Mouse (Mus musculus) stomach, embryonic 14.5 days (tissue): ENCODE measurements around the gene AI837181. TPM values are rescaled to one million over a fixed set of nuclear protein-coding genes. Genes with fewer than 3 reads are reported as not detected.
"Not testable (repeated sequence)": the region's sequence is repeated elsewhere in the genome, so short reads cannot be mapped to it uniquely, and the experiment has no call there.

Experiments used
- ATAC-seq: fragments of 200-750 bp; cut with Nextera tagmentation; 2 replicates; pipeline ENCODE4 v1.8.0; 2017; ENCODE audit warnings: low read depth, moderate TSS enrichment; ENCODE audit not compliant: insufficient number of reproducible peaks, insufficient read depth, low FRiP score
- H3K27ac ChIP-seq: fragments of 300-500 bp; sonication (generic); 2 replicates; pipeline ENCODE4 v1.5.1; 2014; ENCODE audit warnings: mild to moderate bottlenecking, low read length, moderate library complexity, mixed read lengths
- H3K27me3 ChIP-seq: fragments of 300-500 bp; sonication (generic); 2 replicates; pipeline ENCODE4 v1.6.1; 2014; ENCODE audit warnings: low read length, control low read depth, mixed read lengths; ENCODE audit not compliant: control insufficient read depth, insufficient read depth
- H3K36me3 ChIP-seq: fragments of 300-500 bp; sonication (generic); 2 replicates; pipeline ENCODE4 v1.6.1; 2014; ENCODE audit warnings: mild to moderate bottlenecking, control low read depth, low read length, moderate library complexity, mixed read lengths; ENCODE audit not compliant: control insufficient read depth, insufficient read depth
- H3K4me1 ChIP-seq: fragments of 300-500 bp; sonication (generic); 2 replicates; pipeline ENCODE4 v1.6.1; 2014; ENCODE audit warnings: low read length, control low read depth, mixed read lengths; ENCODE audit not compliant: control insufficient read depth, insufficient read depth
- H3K4me2 ChIP-seq: fragments of 300-500 bp; sonication (generic); replicated peaks from 2 replicates; pipeline ENCODE4 v1.6.1; 2014; ENCODE audit warnings: low read depth, low read length, control low read depth
- H3K4me3 ChIP-seq: fragments of 300-500 bp; sonication (generic); 2 replicates; pipeline ENCODE4 v1.5.1; 2014; ENCODE audit warnings: low read depth, low read length, control low read depth
- H3K9ac ChIP-seq: fragments of 300-500 bp; sonication (generic); replicated peaks from 2 replicates; pipeline ENCODE4 v1.6.1; 2014; ENCODE audit warnings: low read depth, mild to moderate bottlenecking, control low read depth, low read length, moderate library complexity, mixed read lengths
- H3K9me3 ChIP-seq: fragments of 300-500 bp; sonication (generic); 2 replicates; pipeline ENCODE4 v1.6.1; 2016; ENCODE audit warnings: low read depth, low read length, control low read depth; ENCODE audit not compliant: control insufficient read depth
- WGBS: fragments of 180-500 bp; shearing (Covaris S2); extraction: QIAGEN DNeasy Blood & Tissue Kit; methylation state at CpG from one replicate; pipeline ENCODE4 v1.1.7; 2014; 5-methylcytosine and 5-hydroxymethylcytosine counted together
- polyA plus RNA-seq: library from polyadenylated mRNA; unstranded; fragments of >200 nt; fragmentation: Nextera tagmentation; extraction: Ambion mirVana; gene quantifications from 2 replicates; pipeline ENCODE4 v1.2.1, GENCODE M21; 2014

AI837181 gene
- polyA plus RNA-seq, 1 experiment from 2014 or later = 35.8 TPM

DNA sequence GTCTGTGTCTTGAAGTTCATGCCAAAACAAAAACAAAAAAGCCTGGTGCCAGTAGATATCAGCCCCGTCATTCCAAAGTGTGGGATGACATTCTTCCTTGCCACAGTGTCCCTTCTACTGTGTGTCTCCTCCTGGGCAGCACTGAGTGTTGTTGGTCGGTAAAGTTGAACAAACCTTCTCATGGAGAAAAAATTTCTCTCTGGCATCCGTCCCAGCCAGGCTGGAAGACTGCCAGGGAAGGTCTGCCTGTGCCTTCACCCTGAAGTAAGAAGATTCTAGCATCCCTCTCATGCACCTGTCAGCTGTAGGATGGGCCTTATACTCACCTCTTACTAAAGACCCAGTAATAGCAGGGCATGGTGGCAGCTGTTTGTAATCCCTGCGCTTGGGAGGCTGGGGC lies 32.1 kb upstream of the AI837181 start:
- H3K27me3 ChIP-seq = no peaks in the 10 kb centered on the region
- H3K9ac ChIP-seq = no peak overlapping the region
- no peak overlapping the region for H3K27ac ChIP-seq
- peaks cover 7% of the 10 kb centered on the region; the same call in 1 of the 2 replicates for H3K4me1 ChIP-seq
- ATAC-seq = no peak
- H3K9me3 ChIP-seq = no peaks in the 10 kb centered on the region
- 56% methylated on average over 4 of the region's 4 CpGs for WGBS
- H3K4me2 ChIP-seq = no peak overlapping the region
- no peak overlapping the region for H3K4me3 ChIP-seq
- H3K36me3 ChIP-seq = no peaks in the 10 kb centered on the region

DNA sequence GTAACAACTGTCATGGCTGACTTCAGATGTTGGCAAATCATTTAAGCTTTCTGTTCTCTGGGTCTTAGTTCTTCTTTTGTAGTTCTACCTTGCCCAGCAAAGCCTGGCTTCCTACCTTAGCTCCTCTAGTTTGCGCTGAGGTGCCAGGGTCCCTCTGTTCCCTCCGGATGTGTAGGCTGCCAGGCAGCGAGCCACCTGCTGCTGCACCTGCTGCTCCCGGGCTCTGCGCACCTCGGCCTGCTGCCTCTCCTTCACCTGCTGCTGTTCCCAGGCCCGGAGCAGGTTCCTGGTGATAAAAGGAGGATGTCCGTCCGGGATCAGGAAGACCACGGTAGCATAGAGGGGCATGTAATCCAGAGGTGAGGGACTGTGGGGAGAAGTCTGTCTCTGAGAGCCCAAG lies 30.8 kb upstream of the AI837181 start:
- ATAC-seq = no peak
- Histone ChIP-seq H3K4me1 (peaks cover 7% of the 10 kb centered on the region; the same call in 1 of the 2 replicates), H3K4me3 (no peak overlapping the region), H3K36me3 (no peaks in the 10 kb centered on the region), H3K4me2 (no peak overlapping the region), H3K9ac (no peak overlapping the region), H3K27me3 (no peaks in the 10 kb centered on the region), H3K27ac (no peak overlapping the region), H3K9me3 (no peaks in the 10 kb centered on the region)
- WGBS = 43% methylated on average over 10 of the region's 10 CpGs

DNA sequence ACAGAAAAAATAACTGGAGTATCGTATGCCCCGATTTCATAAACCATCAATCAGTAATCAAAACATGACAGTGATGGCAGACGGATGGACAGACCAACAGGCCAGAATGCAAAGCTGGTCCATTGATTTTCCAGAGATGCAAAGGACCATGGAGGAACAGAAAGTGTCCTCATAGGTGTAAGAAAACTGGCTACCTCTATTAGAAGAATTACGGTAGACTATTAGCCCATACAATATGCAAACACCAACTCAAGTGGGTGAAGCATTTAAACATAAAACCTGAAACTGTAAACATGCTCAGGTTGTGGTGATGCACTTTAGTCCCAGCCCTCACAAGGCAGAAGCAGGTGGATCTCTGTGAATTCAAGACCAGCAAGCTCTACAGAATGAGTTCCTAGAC lies 29.6 kb upstream of the AI837181 start:
- WGBS = 64% methylated on average over 4 of the region's 4 CpGs

DNA sequence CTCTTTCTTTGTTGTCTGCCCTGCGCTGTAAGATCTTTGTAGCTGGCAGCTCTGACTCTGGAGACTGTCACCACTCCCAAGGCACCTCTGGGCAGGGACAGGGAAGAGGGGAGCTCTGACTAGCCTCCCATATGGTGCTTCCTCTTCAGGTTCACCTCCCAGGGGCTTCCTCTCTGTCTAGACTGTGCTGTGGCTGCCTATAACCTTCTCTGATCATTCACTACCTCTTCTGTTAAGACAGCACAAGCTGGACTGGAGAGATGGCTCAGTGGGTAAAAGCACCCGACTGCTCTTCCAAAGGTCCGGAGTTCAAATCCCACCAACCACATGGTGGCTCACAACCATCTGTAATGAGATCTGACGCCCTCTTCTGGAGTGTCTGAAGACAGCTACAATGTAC lies 23.9 kb upstream of the AI837181 start:
- not testable (repeated sequence) for H3K27ac ChIP-seq, H3K4me3 ChIP-seq, ATAC-seq, H3K27me3 ChIP-seq, H3K36me3 ChIP-seq, H3K4me1 ChIP-seq, H3K9me3 ChIP-seq, H3K9ac ChIP-seq, H3K4me2 ChIP-seq
- WGBS = 70% methylated on average over 4 of the region's 4 CpGs

More for the DNA sequence above, 29.6 kb upstream of the AI837181 start:
- H3K4me1 ChIP-seq = peaks cover 2% of the 10 kb centered on the region; the same call in 1 of the 2 replicates
- H3K9me3 ChIP-seq = no peaks in the 10 kb centered on the region
- no peak overlapping the region for H3K4me3 ChIP-seq
- no peaks in the 10 kb centered on the region for H3K36me3 ChIP-seq
- H3K27me3 ChIP-seq = no peaks in the 10 kb centered on the region
- no peak overlapping the region for H3K27ac ChIP-seq
- ATAC-seq = no peak
- H3K9ac ChIP-seq = no peak overlapping the region
- H3K4me2 ChIP-seq = no peak overlapping the region

DNA sequence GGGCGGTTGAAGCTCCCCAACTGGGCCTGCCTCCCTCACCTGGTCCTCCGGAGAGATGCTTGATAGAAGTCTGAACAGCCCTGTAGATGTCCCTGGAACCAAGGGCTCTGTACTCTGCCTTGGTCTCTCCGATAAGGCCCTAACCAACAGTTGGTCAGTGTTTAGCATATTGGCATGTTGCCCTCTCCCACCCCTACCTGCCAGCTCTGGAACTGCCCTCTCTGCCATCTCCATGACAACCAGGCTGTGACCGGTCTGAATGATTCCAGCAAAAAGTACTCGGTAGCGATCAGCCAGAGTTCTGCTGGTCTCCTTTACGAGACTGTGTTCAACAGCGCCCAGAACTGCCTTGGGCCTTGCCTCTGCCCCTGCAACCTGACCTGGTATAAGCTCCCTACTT lies 22.7 kb upstream of the AI837181 start, which contains the start of gene Tsga10ip:
Gene Tsga10ip, minus strand, starts transcription at position 234 of the 400 bp plus-strand sequence.
- peaks cover 5% of the 10 kb centered on the region; the same call in 1 of the 2 replicates for H3K4me1 ChIP-seq
- no peaks in the 10 kb centered on the region for H3K9me3 ChIP-seq
- no peak within 1 kb of the TSS for H3K4me2 ChIP-seq
- no peaks in the 10 kb centered on the region for H3K27me3 ChIP-seq
- no peak within 1 kb of the TSS for H3K9ac ChIP-seq
- no peak within 1 kb of the TSS for H3K27ac ChIP-seq
- no peak for ATAC-seq
- no peaks in the 10 kb centered on the region for H3K36me3 ChIP-seq
- no peak within 1 kb of the TSS for H3K4me3 ChIP-seq
- 73% methylated on average over 8 of the region's 8 CpGs for WGBS

DNA sequence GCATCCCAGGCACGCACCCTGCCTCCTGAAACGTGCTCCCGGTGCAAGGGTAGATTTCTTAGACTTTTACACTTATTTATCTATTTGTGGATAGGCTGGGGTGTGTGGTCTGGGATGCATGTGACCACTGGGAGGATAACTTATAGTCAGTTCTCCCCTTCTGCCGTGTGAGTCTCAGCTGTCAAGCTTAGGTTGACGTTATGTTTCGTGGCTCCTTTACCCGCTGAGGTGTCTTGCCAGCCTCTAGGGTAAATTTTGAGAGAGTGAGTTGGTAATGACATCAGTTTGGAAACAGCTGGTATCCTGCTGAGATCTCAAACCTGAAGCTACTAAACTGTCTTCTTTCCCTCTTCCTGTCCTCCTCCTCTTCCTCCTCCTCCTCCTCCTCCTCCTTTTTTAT lies 19.0 kb upstream of the AI837181 start:
- WGBS = 18% methylated on average over 7 of the region's 7 CpGs
- ATAC-seq = no peak
- Histone ChIP-seq H3K4me3 (peak overlapping the region; percentile 29), H3K4me2 (peak overlapping the region; percentile 51), H3K36me3 (0 out of 2 replicates have a peak, but pooled peaks cover 2% of the 10 kb centered on the region), H3K27ac (peak overlapping the region; percentile 33; the same call in 1 of the 2 replicates), H3K9me3 (no peaks in the 10 kb centered on the region), H3K4me1 (peaks cover 8% of the 10 kb centered on the region; the same call in 1 of the 2 replicates), H3K9ac (0 out of 2 replicates have a peak overlapping the region, but pooled peaks have one; percentile 18), H3K27me3 (no peaks in the 10 kb centered on the region)

DNA sequence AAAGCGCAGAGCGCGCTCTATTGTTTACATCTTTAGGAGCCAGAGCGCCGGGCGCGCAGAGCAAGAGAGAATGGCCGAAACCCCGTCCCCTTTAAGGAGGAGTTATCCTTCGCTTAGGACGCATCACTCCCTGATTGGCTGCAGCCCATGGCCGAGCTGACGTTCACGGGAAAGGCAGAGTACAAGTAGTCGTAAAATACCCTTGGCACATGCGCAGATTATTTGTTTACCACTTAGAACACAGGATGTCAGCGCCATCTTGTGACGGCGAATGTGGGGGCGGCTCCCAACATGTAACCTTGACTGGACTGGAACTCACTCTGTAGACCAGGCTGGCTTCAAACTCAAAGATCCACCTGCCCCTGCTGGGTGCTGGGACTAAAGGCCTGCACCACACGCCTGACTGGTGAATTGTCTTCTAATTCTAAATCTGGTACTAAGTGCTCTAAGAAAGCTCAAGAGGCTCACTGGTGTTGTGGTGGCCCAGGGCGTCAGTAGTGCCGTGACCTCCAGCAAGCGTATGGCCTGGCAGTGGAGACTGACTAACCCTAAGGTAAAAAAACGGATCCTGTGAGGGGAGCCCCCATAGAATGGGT lies 18.3 kb upstream of the AI837181 start:
- peak; percentile 79 for ATAC-seq
- not testable (repeated sequence) for H3K4me1 ChIP-seq, H3K9me3 ChIP-seq, H3K27me3 ChIP-seq, H3K36me3 ChIP-seq
- H3K4me2 ChIP-seq = peak overlapping the region; percentile 76
- peak overlapping the region; percentile 80 for H3K27ac ChIP-seq
- peak overlapping the region; percentile 65; the same call in 1 of the 2 replicates for H3K9ac ChIP-seq
- H3K4me3 ChIP-seq = peak overlapping the region; percentile 49
- 9% methylated on average over 20 of the region's 25 CpGs for WGBS

DNA sequence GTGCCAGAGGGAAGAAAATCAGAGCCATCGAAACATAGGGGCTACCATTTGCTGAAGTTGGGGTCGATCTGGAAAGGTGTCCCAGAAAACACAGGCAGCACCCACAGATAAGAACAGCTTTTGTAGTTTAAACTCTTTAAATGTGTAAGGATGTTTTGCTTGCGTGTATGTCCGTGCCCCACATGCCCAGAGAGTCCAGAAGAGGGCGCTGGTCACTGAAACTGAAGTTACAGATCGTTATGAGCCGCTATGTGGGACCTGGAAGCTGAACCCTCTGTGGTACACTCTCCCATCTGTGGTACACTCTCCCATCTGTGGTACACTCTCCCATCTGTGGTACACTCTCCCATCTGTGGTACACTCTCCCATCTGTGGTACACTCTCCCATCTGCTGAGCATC lies 17.8 kb upstream of the AI837181 start:
- Histone ChIP-seq H3K4me1 (peaks cover 8% of the 10 kb centered on the region; the same call in 1 of the 2 replicates), H3K9ac (peak overlapping the region; percentile 65; the same call in 1 of the 2 replicates), H3K4me2 (peak overlapping the region; percentile 76), H3K4me3 (peak overlapping the region; percentile 49), H3K27ac (peak overlapping the region; percentile 80), H3K36me3 (0 out of 2 replicates have a peak, but pooled peaks cover 2% of the 10 kb centered on the region), H3K9me3 (no peaks in the 10 kb centered on the region), H3K27me3 (no peaks in the 10 kb centered on the region)
- ATAC-seq = peak; percentile 7; the same call in 1 of the 2 replicates
- WGBS = 10% methylated on average over 7 of the region's 7 CpGs
